Mouse (Mus musculus) cerebellum, adult 2 months (tissue): ENCODE measurements around the gene Ssh2.

ENCODE experiments used
- CTCF ChIP-seq: fragments of 200-500 bp; IDR thresholded peaks from 2 replicates; pipeline ENCODE4 v1.5.1; 2011; ENCODE audit warnings: low read depth, mild to moderate bottlenecking, control low read depth, low read length, moderate library complexity, borderline replicate concordance; ENCODE audit not compliant: insufficient read depth
- POLR2A ChIP-seq: fragments of 200-500 bp; IDR thresholded peaks from 2 replicates; pipeline ENCODE4 v1.6.1; 2011; ENCODE audit warnings: low read length, control low read depth, borderline replicate concordance; ENCODE audit not compliant: insufficient read depth

- no peak for TF ChIP-seq CTCF
- no peak for TF ChIP-seq POLR2A
Measured at GRCm38 (mm10) chr11:77402508-77402907, 186.4 kb downstream of the Ssh2 start.
